Mouse (Mus musculus): ENCODE data around the gene Kdm8.

GRCm38 (mm10) chr7:125444076-125444463 lies 406 bp upstream of the Kdm8 start:
- TF ChIP-seq POLR2A (IDR thresholded peaks at IDR 0.05; ENCODE audit: extremely low read depth, insufficient read depth, low read length) (no peak), CTCF (IDR thresholded peaks at IDR 0.05; ENCODE audit: extremely low read depth, insufficient read depth, low read length) (no peak)

All from cortical plate, adult 2 months (tissue).